Mouse (Mus musculus) liver, embryonic 14.5 days (tissue): ENCODE measurements around the gene Rara. TPM values are rescaled to one million over a fixed set of nuclear protein-coding genes. Genes with fewer than 3 reads are reported as not detected.

ENCODE experiments used
- ATAC-seq: fragments of 200-750 bp; cut with Nextera tagmentation; 2 replicates; pipeline ENCODE4 v1.8.0; 2017; ENCODE audit warnings: moderate number of reproducible peaks, mild to moderate bottlenecking, moderate library complexity; ENCODE audit not compliant: insufficient read depth
- DNase-seq, 3 experiments: peaks; one replicate each; pipeline ENCODE4 v3.0.0-alpha.2; 2012 to 2013; ENCODE audit warnings: low read depth in 3 of 3, low spot score in 3 of 3
- H3K27ac ChIP-seq: fragments of 300-500 bp; sonication (generic); 2 replicates; pipeline ENCODE4 v1.5.1; 2014; ENCODE audit warnings: moderate library complexity, mild to moderate bottlenecking, control low read depth, inconsistent platforms
- H3K27me3 ChIP-seq: fragments of 300-500 bp; sonication (generic); 2 replicates; pipeline ENCODE4 v1.6.1; 2014; ENCODE audit warnings: mild to moderate bottlenecking, low read length, moderate library complexity; ENCODE audit not compliant: control insufficient read depth, insufficient read depth
- H3K36me3 ChIP-seq: fragments of 300-500 bp; sonication (generic); replicated peaks from 2 replicates; pipeline ENCODE4 v1.6.1; 2014; ENCODE audit warnings: low read depth; ENCODE audit not compliant: control insufficient read depth, insufficient read depth
- H3K4me1 ChIP-seq, 2 experiments: fragments of 200-500 bp in 1 of 2; fragments of 300-500 bp in 1 of 2; sonication (generic) in 1 of 2; replicated peaks; 2 replicates each; pipeline ENCODE4 v1.6.1; 2012 to 2014; ENCODE audit warnings: antibody characterized with exemption in 1 of 2, inconsistent platforms in 1 of 2, low read length in 1 of 2; ENCODE audit not compliant: control insufficient read depth in 2 of 2, insufficient read depth in 2 of 2
- H3K4me2 ChIP-seq: fragments of 300-500 bp; sonication (generic); 2 replicates; pipeline ENCODE4 v1.6.1; 2014; ENCODE audit warnings: low read depth, mild to moderate bottlenecking, control low read depth, moderate library complexity
- H3K4me3 ChIP-seq, 2 experiments: fragments of 200-500 bp in 1 of 2; fragments of 300-500 bp in 1 of 2; sonication (generic) in 1 of 2; 2 replicates each; pipeline ENCODE4 v1.5.1; 2012 to 2014; ENCODE audit warnings: low read depth in 2 of 2, low read length in 2 of 2, mild to moderate bottlenecking in 2 of 2, control low read depth in 1 of 2, inconsistent platforms in 1 of 2, moderate library complexity in 1 of 2; ENCODE audit not compliant: insufficient read depth in 1 of 2
- H3K9ac ChIP-seq: fragments of 300-500 bp; sonication (generic); replicated peaks from 2 replicates; pipeline ENCODE4 v1.6.1; 2014; ENCODE audit warnings: mild to moderate bottlenecking, control low read depth, moderate library complexity
- H3K9me3 ChIP-seq: fragments of 300-500 bp; sonication (generic); 2 replicates; pipeline ENCODE4 v1.6.1; 2016; ENCODE audit warnings: low read length, mixed read lengths; ENCODE audit not compliant: control insufficient read depth
- CTCF ChIP-seq: IDR thresholded peaks from 2 replicates; pipeline ENCODE4 v1.5.1; 2016; ENCODE audit warnings: antibody characterized with exemption, low read depth, control low read depth
- EP300 ChIP-seq: IDR thresholded peaks from 2 replicates; pipeline ENCODE4 v1.6.1; 2016; ENCODE audit warnings: antibody characterized with exemption, low read depth
- WGBS: fragments of 180-500 bp; shearing (Covaris S2); extraction: QIAGEN DNeasy Blood & Tissue Kit; methylation state at CpG from one replicate; pipeline ENCODE4 v1.1.7; 2014; ENCODE audit not compliant: insufficient replicate concordance; 5-methylcytosine and 5-hydroxymethylcytosine counted together
- polyA plus RNA-seq, 2 experiments: library from polyadenylated mRNA; depleted of rRNA in 1 of 2; stranded (reverse) in 1 of 2; unstranded in 1 of 2; fragments of >200 nt; fragmentation: Nextera tagmentation in 1 of 2; extraction: Ambion mirVana in 1 of 2; gene quantifications; 2 replicates each; pipeline versions ENCODE4 v1.2.1 to v1.2.3; 2012 to 2014

Gene Rara
- polyA plus RNA-seq, 2 experiments = 1.9 to 3.2 TPM

DNA sequence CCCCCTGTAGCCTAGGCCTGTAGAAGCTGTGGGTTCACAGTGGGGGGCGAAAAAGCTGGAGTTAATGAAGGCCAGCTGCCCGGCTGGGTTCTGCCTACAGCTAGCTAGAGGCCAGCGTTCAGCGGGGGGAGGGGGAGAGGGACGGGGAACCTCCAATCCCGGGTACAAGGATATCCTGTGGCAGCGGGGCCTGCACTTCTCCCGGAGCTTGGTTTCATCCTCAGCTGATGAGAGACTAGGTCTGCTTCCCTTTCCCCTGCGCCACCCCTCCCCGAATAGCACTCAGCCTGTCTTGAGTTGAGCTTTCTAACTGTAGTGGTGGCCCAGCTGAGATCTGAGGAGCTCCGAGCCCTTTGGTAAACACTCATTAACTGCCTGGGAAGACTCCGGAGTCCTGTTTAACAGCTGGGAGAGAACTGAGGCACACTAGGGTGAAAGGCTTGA, 1.7 kb upstream of the Rara start:
- 20% methylated on average over 12 of the region's 12 CpGs for WGBS
- H3K27me3 ChIP-seq = peaks cover 3% of the 10 kb centered on the region
- ATAC-seq = no peak
- peaks cover 5 to 15% of the 10 kb centered on the region in 2 experiments; a peak in 3 of 4 replicates for H3K4me1 ChIP-seq
- no peak overlapping the region for H3K9ac ChIP-seq
- H3K36me3 ChIP-seq = peaks cover 27% of the 10 kb centered on the region
- TF ChIP-seq CTCF (no peak), EP300 (no peak)
- H3K4me3 ChIP-seq = no peak overlapping the region
- no peak overlapping the region for H3K4me2 ChIP-seq
- H3K27ac ChIP-seq = no peak overlapping the region
- DNase-seq = no peak
- H3K9me3 ChIP-seq = no peaks in the 10 kb centered on the region

DNA sequence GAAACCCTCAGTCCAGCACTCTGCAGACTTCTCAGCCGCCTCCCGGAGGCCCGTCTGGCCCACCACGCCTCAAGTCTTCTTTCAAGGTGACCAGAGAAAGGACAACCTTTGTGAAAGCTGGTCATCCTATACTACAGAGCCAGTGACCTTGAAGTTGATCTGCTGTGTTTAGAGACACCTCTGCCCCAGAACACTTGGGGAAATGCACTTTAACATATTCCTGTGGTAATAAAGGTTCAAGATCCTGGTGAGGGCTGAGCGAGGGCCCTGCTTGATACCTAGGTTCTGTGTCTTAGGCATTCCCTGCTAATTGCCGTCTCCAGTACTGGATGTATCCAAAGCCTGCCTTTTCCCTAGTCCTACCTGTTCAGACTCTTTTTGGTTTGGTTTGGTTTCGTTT, 1.1 kb upstream of the Rara start:
- peaks cover 5 to 18% of the 10 kb centered on the region in 2 experiments; a peak in 3 of 4 replicates for H3K4me1 ChIP-seq
- peaks cover 3% of the 10 kb centered on the region for H3K27me3 ChIP-seq
- H3K36me3 ChIP-seq = peaks cover 21% of the 10 kb centered on the region
- H3K4me3 ChIP-seq = no peak overlapping the region
- H3K4me2 ChIP-seq = no peak overlapping the region
- WGBS = 66% methylated on average over 7 of the region's 7 CpGs
- no peaks in the 10 kb centered on the region for H3K9me3 ChIP-seq
- no peak overlapping the region for H3K9ac ChIP-seq
- no peak overlapping the region for H3K27ac ChIP-seq
- TF ChIP-seq EP300 (no peak), CTCF (no peak)
- ATAC-seq (no peak), DNase-seq (no peak)

DNA sequence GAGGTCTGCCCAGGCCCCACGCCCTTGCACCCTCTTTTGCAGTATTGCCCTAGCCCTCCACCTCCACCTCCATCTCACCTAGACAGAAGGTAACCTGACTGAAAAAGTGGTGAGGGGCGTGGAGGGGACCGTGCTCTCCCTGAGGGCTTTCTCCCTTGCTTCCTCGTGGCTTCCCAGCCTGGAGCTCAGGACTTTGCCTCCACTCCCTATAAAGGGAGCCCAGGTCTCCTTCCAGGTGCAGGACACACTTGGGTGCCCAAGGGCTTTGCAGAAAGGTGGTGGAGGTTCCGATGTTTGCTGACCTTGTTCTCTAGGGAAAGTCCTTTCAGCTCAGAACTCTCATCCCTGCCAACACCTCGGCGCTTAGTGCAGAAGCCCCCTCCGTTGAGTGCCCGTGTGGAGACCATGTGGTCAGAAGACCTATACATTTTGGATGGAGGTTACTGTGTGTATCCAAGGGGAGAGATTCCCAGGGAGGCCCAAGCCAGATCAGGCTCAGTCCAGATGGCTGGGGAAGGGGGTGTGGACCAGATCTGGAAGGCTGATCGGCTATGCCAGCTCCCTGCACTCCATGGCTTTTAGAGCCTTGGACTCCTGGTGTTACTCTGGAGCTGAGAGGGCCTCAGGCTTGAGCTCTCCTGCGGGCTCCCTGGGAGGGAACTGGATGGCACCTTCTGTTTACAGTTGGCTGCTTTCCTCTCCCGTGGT, 722 bp downstream of the Rara start:
- peak overlapping the region in 1 of 2 experiments; percentile 39; a peak in 2 of 4 replicates for H3K4me3 ChIP-seq
- H3K9me3 ChIP-seq = no peaks in the 10 kb centered on the region
- TF ChIP-seq EP300 (no peak), CTCF (no peak)
- peaks cover 5% of the 10 kb centered on the region for H3K27me3 ChIP-seq
- H3K4me2 ChIP-seq = peak overlapping the region; percentile 57
- H3K36me3 ChIP-seq = peaks cover 8% of the 10 kb centered on the region
- no peak overlapping the region for H3K9ac ChIP-seq
- ATAC-seq = no peak
- peaks cover 5 to 20% of the 10 kb centered on the region in 2 experiments; a peak in 3 of 4 replicates for H3K4me1 ChIP-seq
- no peak overlapping the region for H3K27ac ChIP-seq
- DNase-seq = no peak
- WGBS = 29% methylated on average over 12 of the region's 12 CpGs

GRCm38 (mm10) chr11:98929503-98929902, 1.9 kb downstream of the Rara start:
- peaks cover 3 to 17% of the 10 kb centered on the region in 2 experiments; a peak in 3 of 4 replicates for H3K4me1 ChIP-seq
- DNase-seq (no peak), ATAC-seq (no peak)
- H3K36me3 ChIP-seq = peaks cover under 1% of the 10 kb centered on the region; the same call in 1 of the 2 replicates
- no peak overlapping the region for H3K4me2 ChIP-seq
- no peak for TF ChIP-seq EP300
- no peak for TF ChIP-seq CTCF
- H3K4me3 ChIP-seq = no peak overlapping the region
- WGBS = 45% methylated on average over 9 of the region's 9 CpGs
- H3K9ac ChIP-seq = no peak overlapping the region
- peaks cover 10% of the 10 kb centered on the region for H3K27me3 ChIP-seq
- H3K27ac ChIP-seq = no peak overlapping the region
- no peaks in the 10 kb centered on the region for H3K9me3 ChIP-seq

GRCm38 (mm10) chr11:98930127-98930601, 2.5 kb downstream of the Rara start:
- H3K9ac ChIP-seq = no peak overlapping the region
- peaks cover 0 to 12% of the 10 kb centered on the region in 2 experiments; a peak in 3 of 4 replicates for H3K4me1 ChIP-seq
- no peaks in the 10 kb centered on the region for H3K36me3 ChIP-seq
- TF ChIP-seq EP300 (no peak), CTCF (no peak)
- H3K4me3 ChIP-seq = no peak overlapping the region
- WGBS = 53% methylated on average over 7 of the region's 7 CpGs
- DNase-seq = no peak
- ATAC-seq = no peak
- no peak overlapping the region for H3K27ac ChIP-seq
- no peak overlapping the region for H3K4me2 ChIP-seq
- H3K27me3 ChIP-seq = peaks cover 15% of the 10 kb centered on the region
- H3K9me3 ChIP-seq = no peaks in the 10 kb centered on the region
